ENCODE assay signal across 29 mouse cellular contexts in the genomic region with DNA sequence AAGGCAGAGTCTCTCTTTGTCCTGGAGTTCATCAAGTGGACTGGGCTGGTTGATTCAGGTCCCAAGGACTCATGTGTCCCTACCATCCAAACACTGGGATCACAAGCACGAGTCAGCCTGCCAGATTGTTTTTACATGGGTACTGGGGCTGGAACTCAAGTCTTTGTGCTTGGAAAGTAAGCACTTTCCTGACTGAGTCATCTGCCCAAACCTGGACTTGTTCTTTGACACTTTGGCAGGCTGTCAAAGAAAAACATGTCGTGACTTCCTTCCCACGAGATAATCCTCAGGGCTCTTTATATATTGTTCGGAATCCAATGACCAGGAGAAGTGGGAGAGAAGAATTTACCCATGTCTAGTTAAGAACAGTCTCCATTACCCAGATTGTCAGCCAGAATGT. TPM values are rescaled to one million over a fixed set of nuclear protein-coding genes. Genes with fewer than 3 reads are reported as not detected.
"Had no signal": no experiment of that assay in that cellular context is flagged by ENCODE, and none has a peak within 500 bp of the region (broad histone marks: within the 10 kb centered on the region; RNA-seq: fewer than 3 reads in every experiment).

No protein-coding gene starts in this region.

- H3K4me1 ChIP-seq: limb, embryonic 12.5 days; midbrain, embryonic 12.5 days; midbrain, embryonic 15.5 days; neural tube, embryonic 12.5 days; neural tube, embryonic 15.5 days had no signal

- H3K4me3 ChIP-seq: limb, embryonic 12.5 days; limb, embryonic 15.5 days; midbrain, embryonic 12.5 days; midbrain, embryonic 15.5 days; neural tube, embryonic 12.5 days; neural tube, embryonic 15.5 days had no signal

- DNase-seq: kidney, adult 18-20 months; kidney, postnatal 4 days; left cerebral cortex, postnatal 4 days; liver, postnatal 0 days; lung, embryonic 14.5 days; right cerebral cortex, adult 18-20 months; right cerebral cortex, postnatal 14 days; right cerebral cortex, postnatal 4 days; thymus, adult 2 months; thymus, postnatal 14 days; thymus, postnatal 4 days had no signal

- H3K36me3 ChIP-seq: limb, embryonic 12.5 days; limb, embryonic 15.5 days; midbrain, embryonic 12.5 days; midbrain, embryonic 15.5 days; neural tube, embryonic 12.5 days; neural tube, embryonic 15.5 days had no signal

- H3K9ac ChIP-seq: limb, embryonic 12.5 days; limb, embryonic 15.5 days; liver, embryonic 14.5 days; liver, postnatal 0 days; lung, embryonic 14.5 days; midbrain, embryonic 12.5 days; midbrain, embryonic 15.5 days; neural tube, embryonic 12.5 days; neural tube, embryonic 15.5 days had no signal

- H3K27me3 ChIP-seq: limb, embryonic 12.5 days; limb, embryonic 15.5 days; midbrain, embryonic 12.5 days; midbrain, embryonic 15.5 days; neural tube, embryonic 12.5 days; neural tube, embryonic 15.5 days had no signal

- H3K9me3 ChIP-seq: limb, embryonic 12.5 days; limb, embryonic 15.5 days; midbrain, embryonic 12.5 days; midbrain, embryonic 15.5 days; neural tube, embryonic 12.5 days; neural tube, embryonic 15.5 days had no signal

- ATAC-seq: liver, postnatal 0 days; lung, postnatal 0 days; midbrain, embryonic 15.5 days had no signal

- H3K27ac ChIP-seq: kidney, postnatal 0 days; limb, embryonic 12.5 days; limb, embryonic 15.5 days; liver, embryonic 14.5 days; macrophage; midbrain, embryonic 12.5 days; midbrain, embryonic 15.5 days; neural tube, embryonic 12.5 days; neural tube, embryonic 15.5 days; stomach, postnatal 0 days had no signal

- H3K4me2 ChIP-seq: limb, embryonic 12.5 days; limb, embryonic 15.5 days; liver, embryonic 11.5 days; lung, embryonic 14.5 days; midbrain, embryonic 12.5 days; midbrain, embryonic 15.5 days; neural tube, embryonic 12.5 days; neural tube, embryonic 15.5 days had no signal

RNA-seq across cellular contexts. Expression of gene Mep1a, which starts 5.1 kb away (rescaled TPM):
- total RNA-seq: layer of hippocampus, adult 18-20 months; layer of hippocampus, postnatal 14 days; left cerebral cortex, adult 8-10 months; left cerebral cortex, postnatal 14 days; left cerebral cortex, postnatal 4 days; megakaryocyte, adult 5-6 weeks had no signal
- polyA plus RNA-seq: limb, embryonic 12.5 days; liver, embryonic 11.5 days; lung, embryonic 14.5 days; lung, postnatal 0 days; macrophage; midbrain, embryonic 12.5 days; neural tube, embryonic 12.5 days; stomach, embryonic 14.5 days had no signal

RNA-seq across cellular contexts. Expression of gene Ankrd66, which starts 45.9 kb away (rescaled TPM):
- total RNA-seq: left cerebral cortex, postnatal 14 days had no signal
- polyA plus RNA-seq: limb, embryonic 12.5 days; liver, embryonic 11.5 days; midbrain, embryonic 12.5 days; neural tube, embryonic 12.5 days; stomach, postnatal 0 days; thymus, adult 2 months had no signal
